Mouse (Mus musculus) neural tube, embryonic 14.5 days (tissue): ENCODE measurements around the gene Adamtsl1. TPM values are rescaled to one million over a fixed set of nuclear protein-coding genes. Genes with fewer than 3 reads are reported as not detected.

Experiments
- ATAC-seq: fragments of 200-750 bp; cut with Nextera tagmentation; 2 replicates; pipeline ENCODE4 v1.8.0; 2017; ENCODE audit warnings: low read depth, mild to moderate bottlenecking, moderate TSS enrichment, moderate library complexity
- H3K27ac ChIP-seq: fragments of 300-500 bp; sonication (generic); 2 replicates; pipeline ENCODE4 v1.5.1; 2014; ENCODE audit warnings: low read depth, mild to moderate bottlenecking, control low read depth, low read length, moderate library complexity, mixed read lengths
- H3K27me3 ChIP-seq: fragments of 300-500 bp; sonication (generic); 2 replicates; pipeline ENCODE4 v1.6.1; 2014; ENCODE audit warnings: low read length; ENCODE audit not compliant: control insufficient read depth, insufficient read depth
- H3K36me3 ChIP-seq: fragments of 300-500 bp; sonication (generic); 2 replicates; pipeline ENCODE4 v1.6.1; 2014; ENCODE audit warnings: low read length, mixed read lengths; ENCODE audit not compliant: control insufficient read depth, insufficient read depth
- H3K4me1 ChIP-seq: fragments of 300-500 bp; sonication (generic); 2 replicates; pipeline ENCODE4 v1.6.1; 2014; ENCODE audit warnings: low read length; ENCODE audit not compliant: control insufficient read depth, insufficient read depth
- H3K4me2 ChIP-seq: fragments of 300-500 bp; sonication (generic); 2 replicates; pipeline ENCODE4 v1.6.1; 2014; ENCODE audit warnings: mild to moderate bottlenecking, low read depth, low read length, control low read depth
- H3K4me3 ChIP-seq: fragments of 300-500 bp; sonication (generic); 2 replicates; pipeline ENCODE4 v1.5.1; 2014; ENCODE audit warnings: low read depth, low read length, control low read depth, mixed read lengths
- H3K9ac ChIP-seq: fragments of 300-500 bp; sonication (generic); replicated peaks from 2 replicates; pipeline ENCODE4 v1.6.1; 2014; ENCODE audit warnings: low read depth, mild to moderate bottlenecking, control low read depth, low read length, mixed read lengths
- H3K9me3 ChIP-seq: fragments of 300-500 bp; sonication (generic); 2 replicates; pipeline ENCODE4 v1.6.1; 2016; ENCODE audit warnings: low read length; ENCODE audit not compliant: control insufficient read depth
- WGBS: fragments of 180-500 bp; shearing (Covaris S2); extraction: QIAGEN DNeasy Blood & Tissue Kit; methylation state at CpG from one replicate; pipeline ENCODE4 v1.1.7; 2014; 5-methylcytosine and 5-hydroxymethylcytosine counted together
- polyA plus RNA-seq: library from polyadenylated mRNA; unstranded; fragments of >200 nt; fragmentation: Nextera tagmentation; extraction: Ambion mirVana; gene quantifications from 2 replicates; pipeline ENCODE4 v1.2.1, GENCODE M21; 2014

The Adamtsl1 gene
- polyA plus RNA-seq, 1 experiment from 2014 or later: 17.6 TPM

- no peak overlapping the region for H3K9ac ChIP-seq
- WGBS: 91% methylated on average over 5 of the region's 5 CpGs
These were observed 104.8 kb downstream of the Adamtsl1 start for GRCm38 (mm10) chr4:85618746-85619145.

GRCm38 (mm10) chr4:85619261-85619660, 105.3 kb downstream of the Adamtsl1 start:
- Histone ChIP-seq H3K4me2 (no peak overlapping the region), H3K9me3 (no peaks in the 10 kb centered on the region)
- no peak for ATAC-seq

More at GRCm38 (mm10) chr4:85618746-85619145, 104.8 kb downstream of the Adamtsl1 start:
- H3K4me2 ChIP-seq: no peak overlapping the region
- H3K27me3 ChIP-seq: no peaks in the 10 kb centered on the region
- ATAC-seq: no peak
- H3K4me1 ChIP-seq: no peaks in the 10 kb centered on the region
- no peak overlapping the region for H3K27ac ChIP-seq
- no peak overlapping the region for H3K4me3 ChIP-seq
- no peaks in the 10 kb centered on the region for H3K36me3 ChIP-seq
- no peaks in the 10 kb centered on the region for H3K9me3 ChIP-seq

GRCm38 (mm10) chr4:85629381-85629780, 115.4 kb downstream of the Adamtsl1 start:
- no peaks in the 10 kb centered on the region for H3K4me1 ChIP-seq
- H3K27ac ChIP-seq: no peak overlapping the region
- H3K9ac ChIP-seq: no peak overlapping the region
- H3K9me3 ChIP-seq: no peaks in the 10 kb centered on the region
- H3K36me3 ChIP-seq: no peaks in the 10 kb centered on the region
- H3K4me3 ChIP-seq: no peak overlapping the region
- ATAC-seq: no peak
- H3K4me2 ChIP-seq: no peak overlapping the region
- no peaks in the 10 kb centered on the region for H3K27me3 ChIP-seq
- 90% methylated on average over 7 of the region's 7 CpGs for WGBS

More at GRCm38 (mm10) chr4:85619261-85619660, 105.3 kb downstream of the Adamtsl1 start:
- Histone ChIP-seq H3K4me1 (no peaks in the 10 kb centered on the region), H3K9ac (no peak overlapping the region), H3K27ac (no peak overlapping the region), H3K27me3 (no peaks in the 10 kb centered on the region), H3K36me3 (no peaks in the 10 kb centered on the region), H3K4me3 (no peak overlapping the region)
- 81% methylated on average over 3 of the region's 3 CpGs for WGBS

GRCm38 (mm10) chr4:85669271-85669670, 155.3 kb downstream of the Adamtsl1 start:
- Histone ChIP-seq H3K4me1 (no peaks in the 10 kb centered on the region), H3K9ac (no peak overlapping the region), H3K9me3 (no peaks in the 10 kb centered on the region), H3K4me2 (no peak overlapping the region), H3K27me3 (no peaks in the 10 kb centered on the region), H3K4me3 (no peak overlapping the region), H3K27ac (no peak overlapping the region), H3K36me3 (no peaks in the 10 kb centered on the region)
- no peak for ATAC-seq
- WGBS: 69% methylated on average over 5 of the region's 5 CpGs

GRCm38 (mm10) chr4:85669735-85670134, 155.8 kb downstream of the Adamtsl1 start:
- Histone ChIP-seq H3K4me2 (no peak overlapping the region), H3K36me3 (no peaks in the 10 kb centered on the region), H3K27ac (no peak overlapping the region), H3K4me1 (no peaks in the 10 kb centered on the region), H3K27me3 (no peaks in the 10 kb centered on the region), H3K9me3 (no peaks in the 10 kb centered on the region), H3K9ac (no peak overlapping the region), H3K4me3 (no peak overlapping the region)
- 54% methylated on average over 1 of the region's 1 CpGs for WGBS
- no peak for ATAC-seq

GRCm38 (mm10) chr4:85672290-85672689, 158.3 kb downstream of the Adamtsl1 start:
- no peak overlapping the region for H3K9ac ChIP-seq
- H3K4me1 ChIP-seq: no peaks in the 10 kb centered on the region
- no peaks in the 10 kb centered on the region for H3K27me3 ChIP-seq
- 62% methylated on average over 4 of the region's 4 CpGs for WGBS
- no peak overlapping the region for H3K27ac ChIP-seq
- no peaks in the 10 kb centered on the region for H3K9me3 ChIP-seq
- no peak overlapping the region for H3K4me2 ChIP-seq
- no peak overlapping the region for H3K4me3 ChIP-seq
- no peak for ATAC-seq
- H3K36me3 ChIP-seq: no peaks in the 10 kb centered on the region

GRCm38 (mm10) chr4:85677621-85678020, 163.6 kb downstream of the Adamtsl1 start:
- H3K4me1 ChIP-seq: no peaks in the 10 kb centered on the region
- no peak overlapping the region for H3K9ac ChIP-seq
- H3K27me3 ChIP-seq: no peaks in the 10 kb centered on the region
- 46% methylated on average over 1 of the region's 1 CpGs for WGBS
- no peaks in the 10 kb centered on the region for H3K9me3 ChIP-seq
- ATAC-seq: no peak
- H3K4me2 ChIP-seq: no peak overlapping the region
- no peak overlapping the region for H3K4me3 ChIP-seq
- H3K36me3 ChIP-seq: no peaks in the 10 kb centered on the region
- no peak overlapping the region for H3K27ac ChIP-seq

- 82% methylated on average over 4 of the region's 4 CpGs for WGBS
- Histone ChIP-seq H3K9ac (no peak overlapping the region), H3K4me3 (no peak overlapping the region), H3K4me2 (no peak overlapping the region), H3K4me1 (no peaks in the 10 kb centered on the region), H3K27ac (no peak overlapping the region), H3K27me3 (no peaks in the 10 kb centered on the region), H3K9me3 (no peaks in the 10 kb centered on the region), H3K36me3 (no peaks in the 10 kb centered on the region)
- ATAC-seq: no peak
These were observed 172.2 kb downstream of the Adamtsl1 start for GRCm38 (mm10) chr4:85686160-85686559.

- no peaks in the 10 kb centered on the region for H3K4me1 ChIP-seq
- H3K9ac ChIP-seq: no peak overlapping the region
- 88% methylated on average over 1 of the region's 1 CpGs for WGBS
- no peak overlapping the region for H3K4me2 ChIP-seq
- H3K9me3 ChIP-seq: no peaks in the 10 kb centered on the region; the same call in 1 of the 2 replicates
- no peak overlapping the region for H3K4me3 ChIP-seq
- no peak overlapping the region for H3K27ac ChIP-seq
- no peaks in the 10 kb centered on the region for H3K36me3 ChIP-seq
- no peaks in the 10 kb centered on the region for H3K27me3 ChIP-seq
- ATAC-seq: no peak
These were observed 181.3 kb downstream of the Adamtsl1 start for GRCm38 (mm10) chr4:85695237-85695636.
